Mouse (Mus musculus): ENCODE data around the gene Cpne4.

DNA sequence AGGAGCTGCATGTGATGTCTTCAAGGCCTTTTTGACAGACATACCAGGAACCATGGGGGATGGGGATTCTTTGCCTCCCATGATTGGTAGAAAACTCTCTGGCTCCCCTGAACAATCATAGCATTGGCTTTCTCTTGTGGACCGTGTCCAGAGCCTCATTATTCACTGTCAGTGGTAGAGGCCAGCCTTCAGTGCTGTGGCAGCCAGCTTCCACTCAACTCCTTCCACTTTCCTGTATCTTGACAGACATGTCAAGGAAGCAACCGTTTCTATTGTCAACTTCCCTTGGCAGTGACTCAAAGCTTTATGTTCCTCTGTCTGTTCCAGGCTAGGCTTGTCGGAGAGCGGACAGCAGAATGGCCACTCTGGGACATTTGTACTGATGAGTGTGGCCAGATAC is 112.7 kb downstream of the Cpne4 start:
- TF ChIP-seq POLR2A (IDR thresholded peaks at IDR 0.05; ENCODE audit: control insufficient read depth, extremely low read depth, insufficient read depth, low read length, poor library complexity) (no peak), CTCF (IDR thresholded peaks at IDR 0.05; ENCODE audit: borderline replicate concordance, control insufficient read depth, extremely low read depth, insufficient read depth, low read length, poor library complexity) (no peak)

Data from thymus, adult 2 months (tissue).